Mouse (Mus musculus): ENCODE measurements around the gene Arhgef19.

The Arhgef19 gene

GRCm38 (mm10) chr4:141236856-141237255 is 2.4 kb upstream of the Arhgef19 start:
- no peak for DNase-seq (ENCODE audit: low spot score in 2 of 2)

GRCm38 (mm10) chr4:141238492-141239387 is 559 bp upstream of the Arhgef19 start:
- no peak for DNase-seq (ENCODE audit: low spot score in 2 of 2)

GRCm38 (mm10) chr4:141240617-141241016 is 1.3 kb downstream of the Arhgef19 start:
- DNase-seq (ENCODE audit: low spot score in 2 of 2), result no peak

GRCm38 (mm10) chr4:141241861-141242260 is 2.6 kb downstream of the Arhgef19 start:
- DNase-seq (ENCODE audit: low spot score in 2 of 2), result no peak

- no peak for DNase-seq (ENCODE audit: low spot score in 2 of 2)
Measured at GRCm38 (mm10) chr4:141242651-141243241, 3.4 kb downstream of the Arhgef19 start.

- DNase-seq (ENCODE audit: low spot score in 2 of 2), result no peak
Measured at GRCm38 (mm10) chr4:141243636-141244035, 4.3 kb downstream of the Arhgef19 start.

GRCm38 (mm10) chr4:141244401-141244800 is 5.1 kb downstream of the Arhgef19 start:
- DNase-seq (ENCODE audit: low spot score in 2 of 2), result no peak

- DNase-seq (ENCODE audit: low spot score in 2 of 2), result no peak
Measured at GRCm38 (mm10) chr4:141244931-141245425, 5.7 kb downstream of the Arhgef19 start.

- no peak for DNase-seq (ENCODE audit: low spot score in 2 of 2)
Measured at GRCm38 (mm10) chr4:141246089-141246997, 7.0 kb downstream of the Arhgef19 start.

- no peak for DNase-seq (ENCODE audit: low spot score in 2 of 2)
Measured at GRCm38 (mm10) chr4:141246998-141247350, 7.7 kb downstream of the Arhgef19 start.

- no peak for DNase-seq (ENCODE audit: low spot score in 2 of 2)
Measured at GRCm38 (mm10) chr4:141247776-141248613, 8.7 kb downstream of the Arhgef19 start.

GRCm38 (mm10) chr4:141248614-141248978 is 9.3 kb downstream of the Arhgef19 start:
- DNase-seq (ENCODE audit: low spot score in 2 of 2), result no peak

- DNase-seq (ENCODE audit: low spot score in 2 of 2), result no peak
Measured at GRCm38 (mm10) chr4:141249383-141249782, 10.1 kb downstream of the Arhgef19 start.

GRCm38 (mm10) chr4:141251071-141251470 is 11.8 kb downstream of the Arhgef19 start:
- DNase-seq (ENCODE audit: low spot score in 2 of 2), result no peak

- no peak for DNase-seq (ENCODE audit: low spot score in 2 of 2)
Measured at GRCm38 (mm10) chr4:141252641-141253040, 13.3 kb downstream of the Arhgef19 start.

- DNase-seq (ENCODE audit: low spot score in 2 of 2), result no peak
Measured at GRCm38 (mm10) chr4:141254234-141254633, 14.9 kb downstream of the Arhgef19 start.

- peak; percentile 34 to 59 for DNase-seq (ENCODE audit: low spot score in 2 of 2)
Measured at GRCm38 (mm10) chr4:141257440-141257839, 18.1 kb downstream of the Arhgef19 start.

- no peak for DNase-seq (ENCODE audit: low spot score in 2 of 2)
Measured at GRCm38 (mm10) chr4:141259413-141259812, 20.1 kb downstream of the Arhgef19 start.

- no peak for DNase-seq (ENCODE audit: low spot score in 2 of 2)
Measured at GRCm38 (mm10) chr4:141260007-141260723, 20.9 kb downstream of the Arhgef19 start.

GRCm38 (mm10) chr4:141262906-141263637 is 23.8 kb downstream of the Arhgef19 start:
- DNase-seq (ENCODE audit: low spot score in 2 of 2), result no peak
